Mouse (Mus musculus): ENCODE results near the gene Msrb3. TPM values are rescaled to one million over a fixed set of nuclear protein-coding genes. Genes with fewer than 3 reads are reported as not detected.
A peak's percentile ranks its signal among the peaks of the same experiment; 100 is the strongest.

Msrb3 gene
- 9.9 and 13.2 TPM in 2 replicates for polyA plus RNA-seq (2015; fragmentation: Nextera tagmentation; extraction: Ambion mirVana)

DNA sequence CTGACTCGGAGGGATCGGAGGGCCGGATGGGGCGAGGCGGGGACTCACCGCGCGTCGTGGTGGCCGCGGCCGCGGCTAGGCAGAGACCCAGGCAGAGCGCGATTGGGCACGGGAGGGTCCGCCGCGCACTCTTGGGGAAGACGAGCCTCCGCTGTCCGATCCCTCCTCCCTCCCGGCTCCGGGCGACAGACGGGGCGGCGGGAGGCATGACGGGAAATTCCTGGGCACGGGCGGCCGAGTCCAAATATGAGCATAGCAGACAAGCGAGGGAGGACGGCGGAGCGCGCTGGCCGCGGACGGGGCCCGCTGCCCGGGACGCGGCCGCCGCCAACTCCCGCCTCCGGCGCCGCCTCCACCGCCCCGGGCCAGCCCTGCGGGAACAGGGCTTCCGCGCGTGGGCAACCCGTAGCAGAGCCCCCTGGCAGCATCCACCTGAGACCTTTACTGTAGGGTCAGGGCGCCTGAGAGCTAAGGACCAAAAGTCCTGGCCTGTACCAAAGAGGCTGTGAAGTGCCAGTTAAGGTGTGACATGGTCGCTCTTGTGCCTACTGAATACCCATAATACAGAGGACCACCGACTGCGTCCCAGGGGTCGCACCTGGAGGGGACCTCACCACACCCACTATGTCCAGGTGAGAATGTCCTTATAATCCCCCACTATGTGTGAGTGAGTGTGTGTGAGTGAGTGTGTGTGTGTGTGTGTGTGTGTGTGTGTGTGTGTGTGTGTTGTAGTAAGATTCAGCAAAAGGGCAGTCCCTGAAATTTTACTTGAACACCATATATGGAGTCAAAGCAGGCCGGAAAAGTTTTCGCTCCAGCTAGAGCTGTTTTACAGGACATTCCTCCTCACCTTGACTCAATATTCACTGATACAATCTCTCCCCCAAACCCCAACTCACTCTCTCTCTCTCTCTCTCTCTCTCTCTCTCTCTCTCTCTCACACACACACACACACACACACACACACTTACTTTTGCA, at the start of gene Msrb3:
Gene Msrb3 (minus strand): TSS at position 317 of the 978 bp plus-strand sequence.
- peak within 1 kb of the TSS; percentile 70 for H3K4me3 ChIP-seq (replicated peaks; ENCODE audit: low read depth, low read length)
- no peak for TF ChIP-seq CTCF (IDR thresholded peaks at IDR 0.05; ENCODE audit: low read depth)
- peaks cover 4% of the 10 kb centered on the region; the same call in 1 of the 2 replicates for H3K4me1 ChIP-seq (replicated peaks; ENCODE audit: insufficient read depth, low read length)
- peak within 1 kb of the TSS; percentile 62; the same call in 1 of the 2 replicates for H3K27ac ChIP-seq
- peak; percentile 81 for ATAC-seq (replicated peaks; ENCODE audit: low FRiP score, low read depth)
- H3K27me3 ChIP-seq (ENCODE audit: insufficient read depth, low read length): no peaks in the 10 kb centered on the region
- H3K4me2 ChIP-seq (ENCODE audit: low read length): peak within 1 kb of the TSS; percentile 87
- peak; percentile 90 for DNase-seq (ENCODE audit: low spot score)
- H3K36me3 ChIP-seq (ENCODE audit: insufficient read depth, low read length): no peaks in the 10 kb centered on the region
- 3% methylated on average over 57 of the region's 64 CpGs for WGBS
- H3K9ac ChIP-seq (ENCODE audit: low read depth, low read length): peak within 1 kb of the TSS; percentile 74
- H3K9me3 ChIP-seq (replicated peaks; ENCODE audit: low read length): no peaks in the 10 kb centered on the region

DNA sequence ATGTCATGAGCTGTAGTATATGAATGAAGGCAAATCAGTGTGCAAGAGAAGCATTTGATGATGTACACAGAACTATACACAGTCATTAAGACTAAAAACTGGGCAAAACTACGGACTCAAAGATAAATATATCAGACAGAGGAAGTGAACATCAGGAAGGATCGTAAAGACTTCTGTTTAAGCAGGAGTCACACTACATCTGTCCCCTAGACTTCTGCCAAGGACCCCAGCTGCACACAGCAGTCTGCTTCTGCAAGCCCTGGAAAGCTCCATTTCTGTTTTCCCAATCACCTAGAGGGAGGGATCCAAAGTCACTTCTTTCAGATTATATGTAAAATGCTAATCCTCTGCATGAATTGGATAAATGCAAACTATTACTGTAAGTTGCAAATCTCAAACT, 49.6 kb upstream of the Msrb3 start:
- Histone ChIP-seq H3K4me3 (replicated peaks; ENCODE audit: low read depth, low read length) (no peak overlapping the region), H3K27ac (no peak overlapping the region), H3K9me3 (replicated peaks; ENCODE audit: low read length) (no peaks in the 10 kb centered on the region), H3K4me1 (replicated peaks; ENCODE audit: insufficient read depth, low read length) (no peaks in the 10 kb centered on the region; the same call in 1 of the 2 replicates), H3K4me2 (ENCODE audit: low read length) (no peak overlapping the region), H3K9ac (ENCODE audit: low read depth, low read length) (no peak overlapping the region), H3K36me3 (ENCODE audit: insufficient read depth, low read length) (0 out of 2 replicates have a peak, but pooled peaks cover 6% of the 10 kb centered on the region), H3K27me3 (ENCODE audit: insufficient read depth, low read length) (no peaks in the 10 kb centered on the region)
- 52% methylated on average over 2 of the region's 2 CpGs for WGBS
- DNase-seq (ENCODE audit: low spot score) (peak; percentile 70), ATAC-seq (replicated peaks; ENCODE audit: low FRiP score, low read depth) (no peak)
- TF ChIP-seq CTCF (IDR thresholded peaks at IDR 0.05; ENCODE audit: low read depth): no peak

DNA sequence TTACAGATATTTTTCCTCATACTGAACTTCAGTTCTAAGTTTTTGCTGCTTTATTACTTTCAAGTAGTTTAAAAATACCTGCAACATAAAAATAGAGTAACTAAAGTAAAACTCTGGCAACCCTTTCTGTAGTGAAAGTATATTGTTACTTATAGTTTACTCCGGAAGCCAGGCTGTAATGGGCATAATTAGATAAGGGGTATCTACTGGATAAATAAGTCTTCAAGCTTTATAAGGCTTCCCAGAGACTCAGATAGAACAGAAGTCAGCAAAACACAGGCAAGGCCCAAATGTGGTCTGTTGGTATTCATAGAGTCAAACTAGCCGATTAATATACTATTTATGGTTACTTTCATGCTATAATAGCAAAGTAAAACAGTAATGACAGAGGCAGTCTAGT, 48.9 kb upstream of the Msrb3 start:
- H3K36me3 ChIP-seq (ENCODE audit: insufficient read depth, low read length): 0 out of 2 replicates have a peak, but pooled peaks cover 6% of the 10 kb centered on the region
- no peak overlapping the region for H3K4me2 ChIP-seq (ENCODE audit: low read length)
- H3K9me3 ChIP-seq (replicated peaks; ENCODE audit: low read length): no peaks in the 10 kb centered on the region
- WGBS: 92% methylated on average over 2 of the region's 2 CpGs
- ATAC-seq (replicated peaks; ENCODE audit: low FRiP score, low read depth) (no peak), DNase-seq (ENCODE audit: low spot score) (no peak)
- H3K4me3 ChIP-seq (replicated peaks; ENCODE audit: low read depth, low read length): no peak overlapping the region
- TF ChIP-seq CTCF (IDR thresholded peaks at IDR 0.05; ENCODE audit: low read depth): no peak
- no peaks in the 10 kb centered on the region for H3K27me3 ChIP-seq (ENCODE audit: insufficient read depth, low read length)
- H3K9ac ChIP-seq (ENCODE audit: low read depth, low read length): no peak overlapping the region
- no peaks in the 10 kb centered on the region for H3K4me1 ChIP-seq (replicated peaks; ENCODE audit: insufficient read depth, low read length)
- no peak overlapping the region for H3K27ac ChIP-seq

DNA sequence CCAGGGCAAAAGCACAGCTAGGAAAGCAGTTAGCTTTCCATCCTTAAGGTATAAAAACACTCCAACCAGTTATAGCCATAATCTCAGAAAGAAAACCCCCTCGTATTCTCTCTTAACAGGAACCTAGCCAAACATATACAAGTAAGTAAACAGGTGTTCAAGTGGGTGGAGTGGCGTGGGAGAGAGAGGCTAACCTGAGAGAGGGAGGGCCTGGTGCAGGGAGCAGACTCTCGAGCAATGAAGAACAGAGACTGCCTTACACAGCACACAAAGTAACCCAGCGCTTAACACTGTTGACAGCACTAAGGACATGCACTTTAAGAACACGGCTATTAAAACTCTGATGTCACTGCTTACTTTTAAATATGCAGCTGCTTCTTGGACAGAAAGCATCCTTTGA, 47.9 kb upstream of the Msrb3 start:
- DNase-seq (ENCODE audit: low spot score): no peak
- no peaks in the 10 kb centered on the region for H3K27me3 ChIP-seq (ENCODE audit: insufficient read depth, low read length)
- no peak overlapping the region for H3K4me2 ChIP-seq (ENCODE audit: low read length)
- 0 out of 2 replicates have a peak, but pooled peaks cover 6% of the 10 kb centered on the region for H3K36me3 ChIP-seq (ENCODE audit: insufficient read depth, low read length)
- 84% methylated on average over 5 of the region's 5 CpGs for WGBS
- H3K9me3 ChIP-seq (replicated peaks; ENCODE audit: low read length): no peaks in the 10 kb centered on the region
- H3K4me1 ChIP-seq (replicated peaks; ENCODE audit: insufficient read depth, low read length): no peaks in the 10 kb centered on the region
- no peak overlapping the region for H3K4me3 ChIP-seq (replicated peaks; ENCODE audit: low read depth, low read length)
- TF ChIP-seq CTCF (IDR thresholded peaks at IDR 0.05; ENCODE audit: low read depth): no peak
- no peak overlapping the region for H3K27ac ChIP-seq
- ATAC-seq (replicated peaks; ENCODE audit: low FRiP score, low read depth): no peak
- H3K9ac ChIP-seq (ENCODE audit: low read depth, low read length): no peak overlapping the region

DNA sequence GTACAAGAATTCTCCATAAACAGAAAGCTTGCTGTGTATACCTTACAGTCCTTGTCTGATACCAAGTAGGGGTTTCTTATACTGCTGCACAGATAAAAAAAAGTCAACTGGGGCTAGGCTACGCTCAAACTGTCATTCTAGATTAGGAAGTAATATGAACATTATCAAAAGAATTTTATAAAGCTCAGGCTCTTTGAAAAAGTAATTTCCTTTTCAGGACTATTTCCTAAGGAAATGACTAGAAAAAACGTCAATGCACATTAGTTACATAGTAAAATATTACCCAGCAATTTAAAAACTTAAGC, 40.0 kb upstream of the Msrb3 start:
- DNase-seq (ENCODE audit: low spot score) (no peak), ATAC-seq (replicated peaks; ENCODE audit: low FRiP score, low read depth) (no peak)
- no peak overlapping the region for H3K9ac ChIP-seq (ENCODE audit: low read depth, low read length)
- H3K4me3 ChIP-seq (replicated peaks; ENCODE audit: low read depth, low read length): no peak overlapping the region
- no peaks in the 10 kb centered on the region for H3K4me1 ChIP-seq (replicated peaks; ENCODE audit: insufficient read depth, low read length)
- H3K36me3 ChIP-seq (ENCODE audit: insufficient read depth, low read length): no peaks in the 10 kb centered on the region
- no peaks in the 10 kb centered on the region for H3K9me3 ChIP-seq (replicated peaks; ENCODE audit: low read length)
- H3K27me3 ChIP-seq (ENCODE audit: insufficient read depth, low read length): no peaks in the 10 kb centered on the region
- H3K27ac ChIP-seq: no peak overlapping the region
- WGBS: 70% methylated on average over 2 of the region's 2 CpGs
- no peak for TF ChIP-seq CTCF (IDR thresholded peaks at IDR 0.05; ENCODE audit: low read depth)
- no peak overlapping the region for H3K4me2 ChIP-seq (ENCODE audit: low read length)

DNA sequence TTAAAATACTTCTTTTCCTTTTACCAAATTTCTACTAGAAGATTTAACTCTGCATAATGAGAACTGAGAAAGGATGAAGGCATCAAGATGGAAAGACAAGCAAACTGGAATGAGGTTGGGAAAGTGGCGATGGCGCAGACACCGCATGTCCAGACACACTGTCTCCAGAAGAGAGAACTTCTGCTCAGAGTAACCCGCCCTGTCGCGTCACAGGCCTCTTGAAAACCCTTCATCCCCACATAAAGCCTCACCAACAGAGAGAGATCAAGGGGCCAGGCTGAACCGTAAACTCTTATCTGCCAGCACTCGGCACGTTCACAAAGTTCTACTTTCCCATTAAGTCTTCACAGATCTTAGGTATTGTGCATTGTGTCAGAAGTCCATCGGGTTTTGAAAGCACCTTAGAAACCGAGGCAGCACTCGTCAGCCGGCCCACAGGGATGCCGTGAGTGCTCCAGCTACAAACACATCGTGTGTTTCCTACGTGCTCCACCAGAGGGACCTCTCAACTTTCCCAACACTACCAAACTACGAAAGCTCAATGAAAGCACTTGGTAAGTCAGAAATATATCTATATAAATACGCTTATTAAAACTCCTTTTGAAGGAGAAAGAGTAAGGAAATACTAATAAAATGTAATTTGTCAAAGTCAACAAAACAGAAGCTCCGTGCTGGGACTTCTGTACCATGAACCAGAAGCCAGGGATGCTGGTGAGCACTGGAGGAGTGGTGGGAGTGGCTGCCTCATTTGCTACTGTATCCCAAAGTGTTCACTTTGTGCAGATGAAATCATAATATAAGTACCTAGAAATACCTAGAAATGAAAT, 39.4 kb upstream of the Msrb3 start:
- no peak overlapping the region for H3K4me2 ChIP-seq (ENCODE audit: low read length)
- ATAC-seq (replicated peaks; ENCODE audit: low FRiP score, low read depth) (no peak), DNase-seq (ENCODE audit: low spot score) (peak; percentile 76)
- H3K36me3 ChIP-seq (ENCODE audit: insufficient read depth, low read length): no peaks in the 10 kb centered on the region
- H3K9ac ChIP-seq (ENCODE audit: low read depth, low read length): no peak overlapping the region
- H3K27ac ChIP-seq: no peak overlapping the region
- H3K4me1 ChIP-seq (replicated peaks; ENCODE audit: insufficient read depth, low read length): no peaks in the 10 kb centered on the region
- WGBS: 52% methylated on average over 19 of the region's 19 CpGs
- H3K27me3 ChIP-seq (ENCODE audit: insufficient read depth, low read length): no peaks in the 10 kb centered on the region
- H3K4me3 ChIP-seq (replicated peaks; ENCODE audit: low read depth, low read length): no peak overlapping the region
- no peaks in the 10 kb centered on the region for H3K9me3 ChIP-seq (replicated peaks; ENCODE audit: low read length)
- TF ChIP-seq CTCF (IDR thresholded peaks at IDR 0.05; ENCODE audit: low read depth): peak; percentile 77
